Mouse (Mus musculus) E14TG2a.4 (cell line): ENCODE measurements around the gene Mitd1.

Experiments used
- CTCF ChIP-seq: conservative IDR thresholded peaks from 2 replicates; pipeline ENCODE4 v1.5.1; 2014; ENCODE audit warnings: low read length
- NANOG ChIP-seq: IDR thresholded peaks from 2 replicates; pipeline ENCODE4 v1.6.1; 2014; ENCODE audit warnings: borderline replicate concordance, low read length, mixed read lengths
- POU5F1 ChIP-seq: IDR thresholded peaks from 2 replicates; pipeline ENCODE4 v1.6.1; 2014; ENCODE audit warnings: low read length, borderline replicate concordance

DNA sequence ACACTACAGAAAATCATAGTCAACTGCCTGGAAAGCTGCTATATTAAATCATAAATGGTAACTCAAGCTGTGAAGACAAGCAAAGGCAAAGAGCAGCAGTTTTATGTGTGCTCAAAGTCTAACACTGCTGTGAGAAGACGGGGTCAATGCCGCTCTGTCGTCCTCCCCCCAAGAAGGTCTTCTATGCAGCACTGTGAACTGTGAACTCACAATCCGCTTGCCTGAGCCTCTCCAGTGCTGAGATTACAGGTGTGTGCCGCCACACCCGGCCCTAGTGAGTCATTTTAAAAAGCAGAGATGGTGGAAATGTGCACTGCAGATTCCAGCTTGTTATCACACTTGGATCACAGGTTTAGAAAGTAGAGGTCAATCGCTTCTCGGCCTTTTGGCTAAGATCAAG lies 43.3 kb downstream of the Mitd1 start:
- TF ChIP-seq CTCF: no peak
- TF ChIP-seq NANOG: no peak
- TF ChIP-seq POU5F1: no peak
